Mouse (Mus musculus) heart, embryonic 14.5 days (tissue): ENCODE measurements around the gene Camta2. TPM values are rescaled to one million over a fixed set of nuclear protein-coding genes. Genes with fewer than 3 reads are reported as not detected.

Experiments used
- ATAC-seq: fragments of 200-750 bp; cut with Nextera tagmentation; 2 replicates; pipeline ENCODE4 v1.8.0; 2017; ENCODE audit warnings: low read depth, moderate TSS enrichment; ENCODE audit not compliant: insufficient number of reproducible peaks, insufficient read depth, low FRiP score
- H3K27ac ChIP-seq, 2 experiments: fragments of 200-500 bp in 1 of 2; fragments of 300-500 bp in 1 of 2; sonication (generic) in 1 of 2; replicated peaks in 1 of 2; 2 replicates each; pipeline ENCODE4 v1.5.1; 2012 to 2014; ENCODE audit warnings: low read depth in 2 of 2, low read length in 2 of 2, control low read depth in 1 of 2, mild to moderate bottlenecking in 1 of 2, mixed read lengths in 1 of 2; ENCODE audit not compliant: control insufficient read depth in 1 of 2, insufficient read depth in 1 of 2
- H3K27me3 ChIP-seq: fragments of 300-500 bp; sonication (generic); 2 replicates; pipeline ENCODE4 v1.6.1; 2014; ENCODE audit warnings: mild to moderate bottlenecking, low read length, control low read depth; ENCODE audit not compliant: control insufficient read depth, insufficient read depth
- H3K36me3 ChIP-seq: fragments of 300-500 bp; sonication (generic); 2 replicates; pipeline ENCODE4 v1.6.1; 2014; ENCODE audit warnings: mild to moderate bottlenecking, control low read depth, low read length, mixed read lengths; ENCODE audit not compliant: control insufficient read depth, insufficient read depth
- H3K4me1 ChIP-seq, 2 experiments: fragments of 200-500 bp in 1 of 2; fragments of 300-500 bp in 1 of 2; sonication (generic) in 1 of 2; 2 replicates each; pipeline ENCODE4 v1.6.1; 2012 to 2014; ENCODE audit warnings: low read length in 2 of 2, control low read depth in 1 of 2, mixed read lengths in 1 of 2; ENCODE audit not compliant: control insufficient read depth in 2 of 2, insufficient read depth in 2 of 2
- H3K4me2 ChIP-seq: fragments of 300-500 bp; sonication (generic); 2 replicates; pipeline ENCODE4 v1.6.1; 2014; ENCODE audit warnings: mild to moderate bottlenecking, low read length
- H3K4me3 ChIP-seq, 2 experiments: fragments of 200-500 bp in 1 of 2; fragments of 300-500 bp in 1 of 2; sonication (generic) in 1 of 2; 2 replicates each; pipeline ENCODE4 v1.5.1; 2012 to 2014; ENCODE audit warnings: low read length in 2 of 2, mild to moderate bottlenecking in 2 of 2, control low read depth in 1 of 2, low read depth in 1 of 2, moderate library complexity in 1 of 2; ENCODE audit not compliant: control insufficient read depth in 1 of 2, insufficient read depth in 1 of 2
- H3K9ac ChIP-seq: fragments of 300-500 bp; sonication (generic); 2 replicates; pipeline ENCODE4 v1.6.1; 2014; ENCODE audit warnings: mild to moderate bottlenecking, low read length
- H3K9me3 ChIP-seq: fragments of 300-500 bp; sonication (generic); 2 replicates; pipeline ENCODE4 v1.6.1; 2016; ENCODE audit warnings: low read length, control low read depth; ENCODE audit not compliant: control insufficient read depth
- WGBS: fragments of 180-500 bp; shearing (Covaris S2); extraction: QIAGEN DNeasy Blood & Tissue Kit; methylation state at CpG from one replicate; pipeline ENCODE4 v1.1.7; 2014; 5-methylcytosine and 5-hydroxymethylcytosine counted together
- polyA plus RNA-seq: library from polyadenylated mRNA; unstranded; fragments of >200 nt; fragmentation: Nextera tagmentation; extraction: Ambion mirVana; gene quantifications from 2 replicates; pipeline ENCODE4 v1.2.1, GENCODE M21; 2014

Gene Camta2
- polyA plus RNA-seq, 1 experiment from 2014 or later: 13.8 TPM

DNA sequence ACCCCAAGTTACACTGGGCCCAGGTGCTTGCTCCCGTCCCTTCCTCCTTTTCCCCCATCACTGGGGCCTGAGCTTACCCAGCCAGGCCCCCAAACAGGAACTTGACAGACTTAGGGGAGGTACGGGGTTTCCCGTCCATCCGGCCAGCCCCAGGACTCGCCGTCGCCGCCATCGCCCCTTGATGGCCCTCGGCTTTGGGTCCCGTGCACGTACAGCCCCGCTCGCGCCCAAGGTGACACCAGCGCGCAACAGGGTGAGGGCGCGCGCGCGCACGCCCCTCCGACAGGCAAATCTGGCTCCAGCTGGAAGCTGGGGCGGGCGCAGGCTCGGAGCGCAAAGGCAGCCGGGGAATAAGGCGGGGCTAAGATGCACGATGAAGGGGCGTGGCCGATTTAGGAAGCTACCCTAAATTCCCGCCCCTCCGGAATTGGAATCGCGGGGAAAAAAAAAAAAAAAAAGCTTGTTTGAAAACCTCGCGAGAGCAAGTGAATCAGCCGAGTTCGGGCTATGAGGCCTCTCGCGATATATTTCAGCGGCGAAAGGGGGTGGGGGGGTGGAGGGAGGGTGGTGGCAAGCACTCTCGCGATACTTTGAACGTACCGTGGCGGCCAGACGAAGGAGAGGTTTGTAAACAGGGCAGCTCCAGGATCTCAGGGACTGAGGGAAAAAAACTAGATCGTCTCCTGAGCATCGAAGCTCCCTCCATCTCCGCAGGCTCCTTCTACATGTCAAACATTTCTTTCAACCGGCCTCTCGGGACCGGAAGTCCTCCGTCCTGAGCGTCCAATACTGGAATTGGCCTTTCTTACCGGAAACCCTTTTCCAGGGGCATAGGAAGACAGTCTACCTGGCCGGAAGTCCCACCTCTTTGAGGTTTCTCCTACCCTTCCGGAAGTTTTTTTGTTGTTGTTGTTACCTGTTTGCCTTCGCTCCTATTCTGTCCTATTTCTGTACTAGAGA lies 40.9 kb downstream of the Camta2 start, which contains the start of the genes Rnf167 and Slc25a11:
Gene Rnf167 (plus strand): TSS at position 545 of the 960 bp plus-strand sequence.
Gene Slc25a11 (minus strand): TSS at position 789 of the 960 bp plus-strand sequence.
- Histone ChIP-seq H3K9me3 (no peaks in the 10 kb centered on the region), H3K4me1 (peaks cover 14 to 42% of the 10 kb centered on the region in 2 experiments), H3K4me3 (peak within 1 kb of the TSS; percentile 66 to 95), H3K4me2 (peak within 1 kb of the TSS; percentile 99), H3K36me3 (peaks cover 72% of the 10 kb centered on the region), H3K27me3 (no peaks in the 10 kb centered on the region), H3K27ac (peak within 1 kb of the TSS; percentile 96 to 97), H3K9ac (peak within 1 kb of the TSS; percentile 99)
- WGBS: under 1% methylated on average over 63 of the region's 63 CpGs
- peak; percentile 85 for ATAC-seq

DNA sequence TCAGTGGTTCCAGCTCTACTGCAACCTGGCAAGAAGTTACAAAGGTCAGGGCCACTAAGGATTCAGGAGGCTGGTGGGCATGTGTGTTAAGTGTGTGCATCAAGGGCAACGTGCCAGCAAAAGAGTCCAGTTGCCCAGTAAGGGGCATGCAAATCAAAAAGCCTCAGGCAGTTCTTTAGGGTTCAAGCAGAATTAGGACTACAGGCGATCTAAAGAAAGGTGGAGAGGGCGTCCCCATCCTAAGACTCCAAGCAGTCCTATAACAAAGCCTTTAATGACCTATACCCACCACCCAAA lies 41.7 kb downstream of the Camta2 start:
- Histone ChIP-seq H3K9me3 (no peaks in the 10 kb centered on the region), H3K4me2 (peak overlapping the region; percentile 90), H3K4me1 (peaks cover 13 to 36% of the 10 kb centered on the region in 2 experiments), H3K27me3 (no peaks in the 10 kb centered on the region), H3K27ac (peak overlapping the region; percentile 96 to 97), H3K36me3 (peaks cover 64% of the 10 kb centered on the region), H3K9ac (peak overlapping the region; percentile 99), H3K4me3 (peak overlapping the region; percentile 66 to 95)
- no peak for ATAC-seq
- 22% methylated on average over 3 of the region's 3 CpGs for WGBS

GRCm38 (mm10) chr11:70645461-70646258 lies 42.2 kb downstream of the Camta2 start:
- Histone ChIP-seq H3K36me3 (peaks cover 59% of the 10 kb centered on the region), H3K9ac (peak overlapping the region; percentile 99), H3K4me3 (peak overlapping the region; percentile 66 to 95), H3K4me1 (peaks cover 10 to 31% of the 10 kb centered on the region in 2 experiments), H3K27ac (peak overlapping the region; percentile 96 to 97), H3K9me3 (no peaks in the 10 kb centered on the region), H3K27me3 (no peaks in the 10 kb centered on the region), H3K4me2 (peak overlapping the region; percentile 90)
- no peak for ATAC-seq
- WGBS: 71% methylated on average over 12 of the region's 12 CpGs

- H3K36me3 ChIP-seq: peaks cover 48% of the 10 kb centered on the region
- no peak overlapping the region for H3K4me2 ChIP-seq
- H3K4me3 ChIP-seq: no peak overlapping the region
- H3K9ac ChIP-seq: no peak overlapping the region
- no peaks in the 10 kb centered on the region for H3K9me3 ChIP-seq
- H3K27me3 ChIP-seq: no peaks in the 10 kb centered on the region
- no peak for ATAC-seq
- WGBS: 93% methylated on average over 8 of the region's 8 CpGs
- peaks cover 10 to 22% of the 10 kb centered on the region in 2 experiments for H3K4me1 ChIP-seq
- no peak overlapping the region for H3K27ac ChIP-seq
Observed at GRCm38 (mm10) chr11:70644564-70645103, 43.3 kb downstream of the Camta2 start.

GRCm38 (mm10) chr11:70643051-70643450 lies 44.9 kb downstream of the Camta2 start:
- H3K4me3 ChIP-seq: no peak overlapping the region
- peaks cover 35% of the 10 kb centered on the region for H3K36me3 ChIP-seq
- H3K4me2 ChIP-seq: no peak overlapping the region
- no peak overlapping the region for H3K9ac ChIP-seq
- no peaks in the 10 kb centered on the region for H3K27me3 ChIP-seq
- WGBS: 91% methylated on average over 6 of the region's 6 CpGs
- H3K4me1 ChIP-seq: peaks cover 22 to 25% of the 10 kb centered on the region in 2 experiments
- no peak for ATAC-seq
- H3K27ac ChIP-seq: no peak overlapping the region
- H3K9me3 ChIP-seq: no peaks in the 10 kb centered on the region

DNA sequence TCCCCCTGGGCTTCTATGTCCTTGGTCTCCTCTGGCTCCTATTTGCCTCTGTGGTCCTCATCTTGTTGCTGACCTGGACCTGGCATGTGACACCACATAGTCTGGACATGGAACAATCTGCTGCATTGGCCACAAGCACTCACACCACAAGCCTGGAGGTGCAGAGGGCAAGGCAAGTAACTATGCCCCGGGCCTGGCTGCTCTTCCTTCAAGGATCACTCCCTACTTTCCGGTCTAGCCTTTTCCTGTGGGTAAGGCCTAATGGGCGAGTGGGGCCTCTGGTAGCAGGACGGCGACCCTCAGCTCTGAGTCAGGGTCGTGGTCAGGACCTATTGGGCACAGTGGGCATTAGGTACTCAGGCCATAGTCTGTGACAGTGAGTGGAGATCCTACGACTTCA lies 46.7 kb downstream of the Camta2 start:
- peaks cover 22% of the 10 kb centered on the region in 2 experiments for H3K4me1 ChIP-seq
- H3K27ac ChIP-seq: no peak overlapping the region
- no peak overlapping the region for H3K9ac ChIP-seq
- H3K36me3 ChIP-seq: peaks cover 35% of the 10 kb centered on the region
- no peak overlapping the region for H3K4me3 ChIP-seq
- no peak for ATAC-seq
- H3K4me2 ChIP-seq: no peak overlapping the region
- 78% methylated on average over 7 of the region's 7 CpGs for WGBS
- H3K27me3 ChIP-seq: no peaks in the 10 kb centered on the region
- H3K9me3 ChIP-seq: no peaks in the 10 kb centered on the region

DNA sequence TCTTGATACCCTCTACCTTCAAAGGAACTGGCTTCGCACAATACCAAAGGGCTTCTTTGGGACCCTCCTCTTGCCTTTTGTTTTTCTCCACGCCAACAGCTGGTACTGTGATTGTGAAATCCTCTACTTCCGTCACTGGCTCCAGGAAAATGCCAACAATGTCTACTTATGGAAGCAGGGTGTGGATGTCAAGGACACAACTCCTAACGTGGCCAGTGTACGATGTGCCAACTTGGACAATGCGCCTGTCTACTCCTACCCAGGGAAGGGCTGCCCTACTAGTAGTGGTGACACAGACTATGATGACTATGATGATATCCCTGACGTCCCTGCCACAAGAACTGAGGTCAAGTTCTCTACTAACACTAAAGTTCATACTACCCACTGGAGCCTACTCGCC lies 47.9 kb downstream of the Camta2 start:
- H3K4me2 ChIP-seq: no peak overlapping the region
- H3K36me3 ChIP-seq: peaks cover 26% of the 10 kb centered on the region
- peaks cover 10 to 11% of the 10 kb centered on the region in 2 experiments for H3K4me1 ChIP-seq
- no peak overlapping the region for H3K4me3 ChIP-seq
- no peaks in the 10 kb centered on the region for H3K9me3 ChIP-seq
- no peak for ATAC-seq
- no peak overlapping the region for H3K27ac ChIP-seq
- H3K27me3 ChIP-seq: no peaks in the 10 kb centered on the region
- H3K9ac ChIP-seq: no peak overlapping the region
- WGBS: 79% methylated on average over 8 of the region's 8 CpGs
